Mouse (Mus musculus): Measurements from ENCODE around the gene Atpaf1.

Gene Atpaf1

DNA sequence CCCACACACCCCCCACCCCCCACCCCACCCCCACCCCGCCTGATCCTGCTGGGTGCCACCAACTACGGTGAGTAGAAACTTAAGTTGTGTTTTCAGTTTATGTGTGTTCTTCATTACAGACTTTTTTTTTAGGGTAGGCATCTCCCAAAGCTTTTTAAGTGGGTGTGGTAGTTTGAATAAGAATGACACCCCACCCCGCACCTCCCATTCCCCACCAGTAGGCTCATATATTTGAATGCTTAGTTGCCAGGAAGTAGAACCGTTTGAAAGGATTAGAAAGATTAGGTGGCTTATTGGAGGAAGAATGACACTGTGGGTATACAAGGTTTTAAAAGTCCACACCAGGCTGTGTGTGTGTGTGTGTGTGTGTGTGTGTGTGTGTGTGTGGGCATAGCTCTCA lies 27.7 kb downstream of the Atpaf1 start:
- no peak for DNase-seq (ENCODE audit: low spot score)

DNA sequence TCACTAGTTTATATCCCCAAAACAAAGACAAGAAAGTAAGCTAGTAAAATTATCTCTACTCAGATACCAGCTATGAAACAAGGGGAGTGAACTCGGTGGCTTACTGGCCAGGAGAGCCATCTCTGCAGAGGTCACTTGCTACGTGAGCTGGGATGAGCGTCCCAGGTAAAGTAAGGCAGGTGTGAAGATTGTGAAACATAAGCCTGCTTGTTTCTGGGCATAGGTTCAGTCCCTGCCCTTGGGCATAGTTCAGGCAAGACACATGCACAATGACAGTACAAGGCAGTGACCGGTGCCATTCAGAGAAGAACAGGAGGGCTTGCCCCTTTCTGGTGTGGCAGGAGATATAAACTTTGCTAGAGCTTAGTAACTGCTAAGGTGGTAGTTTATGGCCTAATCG lies 31.0 kb downstream of the Atpaf1 start:
- no peak for DNase-seq (ENCODE audit: low spot score)

DNA sequence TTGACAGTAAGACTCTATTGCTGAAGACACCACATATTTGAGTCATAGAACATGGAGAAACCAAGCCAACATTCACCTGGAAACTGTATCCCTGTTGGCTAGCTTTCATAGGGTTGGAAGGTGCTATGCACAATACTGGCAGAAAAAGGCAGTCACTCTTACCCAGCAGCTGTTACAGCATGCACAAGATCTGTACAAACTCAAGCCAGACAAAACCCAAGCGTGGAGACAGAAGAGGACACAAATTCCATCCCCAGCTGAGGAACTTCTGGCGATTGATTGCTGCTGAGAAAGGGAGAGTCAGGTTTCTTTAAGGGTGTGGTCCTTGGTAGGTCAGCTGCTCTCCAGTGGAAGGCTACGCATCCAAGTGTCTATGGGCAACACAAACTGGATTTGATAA lies 35.6 kb downstream of the Atpaf1 start:
- DNase-seq (ENCODE audit: low spot score), result no peak

DNA sequence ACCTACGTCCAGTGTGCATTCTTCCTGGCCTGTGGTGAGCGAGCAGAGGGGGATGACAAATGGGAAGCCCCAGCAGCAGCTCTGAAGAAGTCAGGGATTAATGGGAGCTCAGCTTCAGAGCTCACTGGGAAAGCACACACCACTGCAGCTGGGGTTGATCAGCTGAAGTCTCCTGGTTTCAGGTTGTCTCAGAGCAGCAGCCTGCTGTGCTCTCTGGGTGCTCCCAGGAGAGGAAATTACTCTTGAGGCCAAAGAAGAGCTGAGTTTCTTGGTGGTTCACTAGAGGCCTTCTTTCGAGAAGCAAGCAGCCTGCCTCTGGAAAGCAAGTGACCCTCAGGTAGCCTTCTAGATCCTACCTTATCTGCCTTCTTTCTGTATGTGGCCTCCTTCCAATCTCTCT lies 36.3 kb downstream of the Atpaf1 start:
- no peak for DNase-seq (ENCODE audit: low spot score)

DNA sequence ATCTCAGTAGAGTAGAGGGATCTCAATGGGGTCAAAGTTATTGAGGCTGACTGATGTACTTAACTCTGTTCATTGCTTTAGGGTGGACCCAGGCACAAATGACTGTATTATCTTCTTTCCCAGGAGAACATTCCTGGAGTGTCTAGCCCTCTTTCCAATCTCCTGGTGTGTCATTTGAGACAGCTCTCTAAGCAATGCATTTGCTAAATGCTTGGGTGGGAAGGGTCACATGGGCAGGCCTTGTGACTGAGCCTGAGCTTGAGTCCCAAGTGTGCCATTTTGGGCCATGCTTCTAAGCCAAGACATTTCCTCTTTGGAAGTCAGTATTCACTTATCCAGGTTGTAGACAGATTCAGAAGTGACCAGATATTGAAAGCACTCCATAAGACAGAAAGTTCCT lies 36.8 kb downstream of the Atpaf1 start:
- DNase-seq (ENCODE audit: low spot score), result no peak

DNA sequence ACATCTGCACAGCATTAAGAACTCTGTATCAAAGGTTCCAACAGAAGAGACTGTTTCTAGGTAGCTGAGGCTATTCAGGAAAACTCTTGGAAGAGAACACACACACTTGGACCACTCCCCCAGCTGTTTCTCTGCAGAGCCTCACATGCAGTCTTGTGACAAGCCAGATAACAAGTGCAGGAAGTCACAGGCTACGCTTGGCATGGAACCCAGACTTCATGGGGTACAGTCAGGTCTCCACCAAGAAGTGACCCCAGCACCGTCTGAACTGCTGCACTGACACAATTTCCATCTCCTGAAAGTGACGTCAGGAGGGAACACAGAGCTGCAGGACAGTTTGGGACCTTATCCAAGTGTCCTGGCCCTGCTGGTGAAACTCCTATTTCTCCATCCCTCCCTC lies 37.3 kb downstream of the Atpaf1 start:
- DNase-seq (ENCODE audit: low spot score), result no peak

DNA sequence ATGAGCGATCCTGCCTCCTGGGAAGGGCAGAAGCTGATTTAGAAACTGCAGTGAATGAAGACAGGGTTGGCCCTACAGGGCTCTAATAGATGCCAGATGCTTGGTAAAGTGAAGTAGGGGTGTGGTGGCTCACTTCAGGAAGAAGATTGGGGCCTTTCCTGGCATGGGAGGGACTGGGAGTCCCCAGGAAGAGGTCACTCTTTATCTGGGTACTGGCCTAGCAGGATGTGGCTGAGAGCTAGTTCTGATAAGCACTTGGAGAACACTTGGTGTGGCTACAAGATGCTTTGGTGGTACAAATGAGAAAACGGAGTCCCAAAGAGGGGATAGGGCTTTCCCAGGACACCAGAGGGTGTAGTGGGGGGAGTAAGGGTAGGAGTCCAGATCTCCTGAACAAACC lies 39.6 kb downstream of the Atpaf1 start:
- DNase-seq (ENCODE audit: low spot score), result peak; percentile 68

DNA sequence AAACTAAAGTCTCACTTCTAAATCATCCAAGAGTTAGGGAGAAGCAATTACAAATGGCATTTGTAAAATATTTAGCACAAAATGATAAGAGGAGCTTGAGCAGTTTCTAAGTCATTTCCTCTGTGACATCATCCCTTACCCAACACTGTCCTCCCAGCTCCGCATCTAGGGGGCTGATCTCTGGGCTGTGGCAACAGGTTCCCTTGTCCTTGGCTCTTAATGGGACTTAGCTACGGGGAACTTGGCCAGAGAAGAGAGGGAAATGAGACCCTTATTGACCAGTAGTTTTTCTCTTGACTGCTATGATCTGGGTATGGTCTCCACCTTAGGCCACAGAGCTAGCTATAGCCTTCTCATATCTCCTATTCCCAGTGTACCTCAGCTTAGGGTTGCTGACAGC lies 40.7 kb downstream of the Atpaf1 start:
- DNase-seq (ENCODE audit: low spot score), result no peak

DNA sequence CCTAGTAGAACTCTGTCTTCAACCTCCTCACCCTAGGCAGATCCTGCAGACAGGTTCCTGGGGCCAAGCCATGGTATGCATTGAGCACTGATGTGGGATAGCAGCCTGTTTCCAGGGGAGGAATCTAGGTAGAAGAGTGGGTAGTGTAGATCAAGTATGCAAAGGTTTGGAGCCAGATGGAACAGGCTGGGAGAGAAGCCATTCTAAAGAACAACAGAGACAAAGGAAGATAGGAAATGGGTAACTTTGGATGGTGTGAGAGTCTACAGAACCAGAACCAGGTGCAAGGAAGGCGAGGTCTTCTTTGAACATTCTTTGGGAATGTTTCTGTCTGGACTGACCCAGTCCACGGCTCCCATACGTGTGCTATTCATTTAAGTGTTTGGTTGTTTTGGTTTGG lies 42.5 kb downstream of the Atpaf1 start:
- no peak for DNase-seq (ENCODE audit: low spot score)

DNA sequence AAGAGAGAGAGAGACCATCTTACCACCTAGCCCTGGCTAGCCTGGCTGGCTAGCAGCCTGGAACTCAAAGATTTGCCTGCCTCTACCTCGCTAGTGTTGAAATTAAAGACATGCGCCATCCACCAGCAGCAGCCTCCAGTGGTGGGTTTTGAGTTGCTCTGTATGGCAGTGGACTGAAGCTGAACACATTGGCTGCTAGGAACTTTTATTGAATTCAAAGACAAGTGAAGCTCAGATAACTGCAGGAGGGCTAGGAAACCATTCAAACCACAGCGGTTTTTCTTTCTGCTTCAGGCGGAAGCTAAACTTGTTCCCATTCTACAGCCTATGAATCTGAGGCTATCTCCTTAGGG lies 42.9 kb downstream of the Atpaf1 start:
- no peak for DNase-seq (ENCODE audit: low spot score)

DNA sequence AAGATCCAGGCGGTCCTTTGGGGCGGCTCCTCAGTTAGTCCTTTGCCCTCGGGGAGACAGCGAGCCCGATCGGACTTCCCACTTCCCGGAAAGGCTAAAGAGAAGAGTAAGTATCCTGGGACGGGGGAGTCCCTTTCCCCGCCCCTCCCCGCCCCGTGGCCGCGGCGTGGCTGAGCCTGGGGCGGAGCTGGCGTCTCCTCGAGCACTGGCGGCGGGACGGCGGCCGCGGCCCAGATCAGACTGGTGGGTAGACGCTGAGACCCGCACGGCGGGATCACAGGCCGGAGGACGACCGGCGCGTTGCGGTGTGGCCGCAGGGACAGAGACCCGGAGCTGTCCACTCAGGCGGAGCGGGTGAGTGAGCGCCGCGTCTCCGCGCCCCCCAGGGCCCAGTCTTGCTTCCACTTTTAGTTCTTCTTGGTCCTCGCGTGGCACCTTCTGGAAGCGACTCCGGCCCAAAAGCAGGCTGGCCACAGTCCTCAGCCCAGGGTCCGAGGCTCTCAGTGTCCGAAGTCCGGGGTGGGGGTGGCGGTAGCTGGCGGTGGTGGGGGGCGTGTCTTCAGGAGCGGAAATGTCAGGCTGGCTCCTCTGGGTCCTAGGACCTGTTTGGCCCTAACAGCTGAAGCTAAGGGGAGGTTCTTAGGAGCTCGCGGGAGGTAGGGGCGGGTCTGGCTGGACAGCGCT lies 43.4 kb downstream of the Atpaf1 start, which contains the start of gene Mob3c:
Gene Mob3c (plus strand): TSS at position 205 of the 684 bp plus-strand sequence.
- peak; percentile 71 for DNase-seq (ENCODE audit: low spot score)

DNA sequence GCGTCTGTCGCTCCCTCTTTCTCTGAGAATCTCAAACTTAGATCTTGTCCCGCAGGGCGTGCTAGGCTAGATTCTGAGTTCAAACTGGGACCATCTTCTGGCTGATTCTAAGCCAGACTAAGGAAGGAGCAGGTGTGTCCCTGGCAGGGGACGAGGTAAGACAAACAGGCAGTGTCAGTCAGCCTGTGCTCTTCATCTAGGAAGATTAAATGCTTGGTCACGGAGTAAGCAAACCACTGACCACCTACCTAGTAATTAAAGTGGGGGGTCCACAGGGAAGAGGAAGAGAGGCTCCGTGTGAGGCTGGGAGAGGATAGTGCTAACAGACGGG lies 43.9 kb downstream of the Atpaf1 start:
- no peak for DNase-seq (ENCODE audit: low spot score)

DNA sequence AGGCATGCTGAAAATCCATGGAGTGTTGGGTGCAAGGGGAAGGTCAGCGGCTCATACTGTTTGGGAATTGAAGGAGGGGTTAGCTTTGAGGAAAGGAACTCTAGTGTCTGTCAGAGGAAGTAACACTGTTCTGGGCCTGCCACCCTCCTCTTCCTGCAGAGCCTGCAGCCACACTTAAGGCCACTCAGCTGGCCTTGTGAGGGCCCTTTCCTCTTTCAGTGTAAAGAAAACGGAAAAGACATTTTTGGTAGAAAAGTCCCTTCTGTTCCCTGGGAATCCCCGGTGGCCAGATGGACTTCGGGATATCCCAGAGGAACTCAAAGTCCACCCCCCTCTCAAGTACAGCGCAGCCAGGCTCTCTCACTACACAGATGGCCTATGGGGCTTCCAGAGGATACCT lies 45.9 kb downstream of the Atpaf1 start:
- no peak for DNase-seq (ENCODE audit: low spot score)

DNA sequence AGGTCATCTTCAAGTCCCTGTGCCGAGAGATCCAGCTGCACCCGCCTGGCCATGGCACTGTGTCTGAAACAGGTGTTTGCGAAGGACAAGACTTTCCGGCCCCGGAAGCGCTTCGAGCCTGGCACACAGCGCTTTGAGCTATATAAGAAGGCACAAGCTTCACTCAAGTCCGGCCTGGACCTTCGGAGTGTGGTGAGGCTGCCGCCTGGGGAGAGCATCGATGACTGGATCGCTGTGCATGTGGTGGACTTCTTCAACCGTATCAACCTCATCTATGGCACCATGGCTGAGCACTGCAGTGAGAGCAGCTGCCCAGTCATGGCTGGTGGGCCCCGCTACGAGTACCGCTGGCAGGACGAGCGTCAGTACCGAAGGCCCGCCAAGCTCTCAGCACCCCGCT lies 46.6 kb downstream of the Atpaf1 start:
- no peak for DNase-seq (ENCODE audit: low spot score)

DNA sequence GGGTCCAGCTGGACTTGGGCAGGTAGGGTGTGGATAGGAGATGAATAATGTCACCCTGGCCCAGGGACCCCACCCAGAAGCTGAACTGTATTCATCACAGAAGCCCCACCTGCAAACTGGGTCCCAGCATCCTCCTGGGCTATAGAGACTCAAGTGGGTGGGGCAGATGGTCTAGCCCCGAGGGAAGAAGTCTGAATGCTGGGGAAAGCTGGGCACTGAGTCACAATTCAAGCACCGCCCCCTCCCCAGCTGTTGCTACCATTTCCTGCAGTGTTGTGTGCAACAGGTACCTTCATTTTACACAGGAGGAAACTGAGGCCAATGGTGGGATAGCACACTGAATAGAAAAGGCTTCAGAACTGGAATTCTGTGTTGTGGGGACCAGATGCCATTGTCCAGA lies 47.4 kb downstream of the Atpaf1 start:
- DNase-seq (ENCODE audit: low spot score), result no peak

DNA sequence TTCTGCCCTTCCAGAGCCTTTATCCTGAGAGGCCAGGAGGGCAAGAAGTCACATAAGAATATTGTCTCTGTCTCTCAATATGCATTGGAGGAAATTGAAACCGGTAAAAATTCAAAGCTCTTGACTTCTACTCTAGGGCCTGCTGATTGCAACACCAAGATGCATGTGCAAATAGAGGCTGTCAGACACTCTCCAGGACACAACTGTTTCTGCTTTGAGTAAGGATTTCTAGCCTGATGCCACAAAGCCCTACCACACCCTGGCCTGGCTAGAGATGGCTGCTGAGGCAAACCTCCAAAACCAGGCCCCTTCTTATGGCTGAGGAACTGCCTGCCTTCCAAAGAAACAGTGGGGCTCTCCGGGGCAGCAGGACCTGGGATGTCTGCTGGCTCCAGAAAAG lies 51.0 kb downstream of the Atpaf1 start:
- DNase-seq (ENCODE audit: low spot score), result no peak

DNA sequence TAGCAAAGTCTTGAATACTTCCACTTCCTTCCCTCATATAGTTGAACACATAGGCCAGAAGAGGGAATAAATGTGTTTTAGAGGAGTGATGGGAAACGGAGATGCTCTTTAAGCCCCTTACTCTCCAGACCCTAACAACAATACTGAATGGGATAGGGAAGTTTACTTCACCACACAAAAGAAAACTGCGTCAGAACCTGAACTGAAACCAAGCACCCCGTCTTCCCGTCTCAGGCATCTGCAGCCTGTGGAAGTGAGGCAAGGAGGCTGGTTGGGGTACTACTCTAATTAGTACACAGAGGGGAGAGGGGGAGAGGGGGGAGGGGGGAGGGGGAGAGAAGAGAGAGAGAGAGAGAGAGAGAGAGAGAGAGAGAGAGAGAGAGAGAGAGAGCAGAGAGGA lies 53.6 kb downstream of the Atpaf1 start:
- no peak for DNase-seq (ENCODE audit: low spot score)

DNA sequence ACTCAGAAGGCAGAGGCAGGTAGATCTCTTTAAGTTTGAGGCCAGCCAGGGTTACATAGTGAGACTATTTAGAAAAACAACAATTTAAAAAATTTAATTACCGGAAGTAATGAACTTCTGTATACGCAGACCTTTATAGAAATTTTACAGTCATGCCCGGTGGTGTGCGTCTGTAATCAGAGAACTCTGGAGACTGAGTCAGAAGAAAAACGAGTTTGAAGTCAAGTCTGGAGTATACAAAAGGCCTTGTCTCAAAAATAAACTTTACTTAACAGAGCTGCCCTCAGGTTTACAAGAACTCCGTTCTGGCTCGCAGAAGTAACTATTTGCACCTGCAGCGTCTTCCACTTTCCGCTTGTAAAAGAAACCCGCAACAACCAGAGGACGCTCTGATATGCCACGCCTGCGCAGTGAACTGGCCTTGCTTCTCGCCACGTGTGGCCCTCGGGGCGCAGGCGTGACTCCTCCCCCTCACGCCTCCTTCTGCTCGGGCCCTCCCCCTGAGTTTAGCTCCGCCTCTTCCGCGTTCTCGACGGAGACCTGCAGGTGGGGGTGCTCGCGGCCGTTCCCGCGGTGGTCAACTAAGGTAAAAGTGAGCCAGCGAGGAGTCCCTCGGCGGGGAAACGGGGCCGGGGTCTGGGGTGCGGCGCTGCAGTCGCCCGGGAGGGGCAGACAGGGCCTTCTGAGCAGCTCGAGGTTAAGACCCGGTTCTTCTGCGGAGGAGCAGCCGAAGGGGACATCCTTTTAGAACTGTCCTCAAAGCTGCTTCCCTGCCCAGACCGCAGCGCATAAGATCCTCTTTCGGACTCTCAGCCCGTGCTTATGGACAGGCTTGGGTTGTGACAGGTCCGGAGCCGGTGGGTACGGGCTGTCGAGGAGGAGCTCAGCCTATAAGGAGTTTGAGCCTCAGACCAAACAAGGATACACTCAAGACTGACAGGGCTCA lies 54.4 kb downstream of the Atpaf1 start, which contains the start of gene Mknk1:
Gene Mknk1 (plus strand): TSS at position 503 of the 946 bp plus-strand sequence.
- peak; percentile 93 for DNase-seq (ENCODE audit: low spot score)

DNA sequence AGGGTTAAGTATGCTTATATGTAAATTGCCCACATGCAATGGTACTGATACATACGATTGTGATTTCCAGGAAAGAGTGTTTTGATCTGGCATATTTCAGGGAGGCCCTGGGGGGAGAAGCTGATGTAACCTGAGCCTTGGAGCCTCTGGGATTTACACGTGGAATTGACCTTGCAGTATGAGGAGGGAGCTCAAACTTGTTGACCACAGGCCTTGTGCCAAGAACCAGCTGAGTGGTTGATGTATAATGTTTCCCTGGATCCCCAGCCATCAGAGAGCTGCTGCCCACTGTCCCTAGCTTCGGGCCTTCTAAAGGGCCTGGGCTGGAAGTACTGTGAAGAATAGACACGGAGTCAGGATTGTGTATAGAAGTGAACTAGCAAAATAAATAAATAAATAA lies 55.3 kb downstream of the Atpaf1 start:
- DNase-seq (ENCODE audit: low spot score), result peak; percentile 39

DNA sequence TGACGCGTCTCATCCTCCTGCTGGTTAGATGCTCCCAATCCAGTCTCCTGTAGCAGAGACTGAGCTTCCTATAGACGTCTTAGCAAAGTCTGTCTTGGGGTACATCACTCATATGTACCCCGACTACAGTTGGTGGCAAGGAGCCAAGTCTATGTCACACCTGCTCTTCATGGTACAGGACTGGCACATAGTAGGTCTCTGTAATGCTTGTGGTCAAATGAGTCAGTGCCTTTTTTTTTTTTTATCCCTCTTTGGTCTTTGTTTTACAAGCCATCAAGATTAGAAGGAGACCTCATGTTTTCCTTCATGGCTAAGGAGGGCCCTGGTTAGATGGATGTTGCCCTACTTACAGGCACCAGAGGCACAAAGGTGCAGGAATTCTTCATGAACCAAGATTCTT lies 56.2 kb downstream of the Atpaf1 start:
- DNase-seq (ENCODE audit: low spot score), result no peak

DNA sequence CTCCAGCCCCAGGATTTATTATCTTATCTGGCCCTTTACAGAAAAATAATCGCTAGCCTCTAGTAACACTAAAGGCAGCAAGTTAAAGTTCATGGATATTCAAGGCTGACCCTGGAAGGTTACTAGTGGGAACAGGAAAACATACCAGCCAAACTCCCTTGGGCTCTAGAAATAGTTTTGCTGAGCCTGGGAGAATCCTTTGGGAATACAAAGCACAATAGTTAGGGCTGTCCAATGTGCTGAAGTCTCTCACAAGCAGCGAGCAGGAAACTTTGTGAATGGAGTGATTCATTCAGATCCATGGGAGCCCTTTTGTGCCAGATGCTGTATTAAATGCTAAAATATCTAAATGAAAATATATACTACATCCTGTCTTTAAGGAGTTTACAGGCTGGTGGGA lies 62.0 kb downstream of the Atpaf1 start:
- DNase-seq (ENCODE audit: low spot score), result no peak

DNA sequence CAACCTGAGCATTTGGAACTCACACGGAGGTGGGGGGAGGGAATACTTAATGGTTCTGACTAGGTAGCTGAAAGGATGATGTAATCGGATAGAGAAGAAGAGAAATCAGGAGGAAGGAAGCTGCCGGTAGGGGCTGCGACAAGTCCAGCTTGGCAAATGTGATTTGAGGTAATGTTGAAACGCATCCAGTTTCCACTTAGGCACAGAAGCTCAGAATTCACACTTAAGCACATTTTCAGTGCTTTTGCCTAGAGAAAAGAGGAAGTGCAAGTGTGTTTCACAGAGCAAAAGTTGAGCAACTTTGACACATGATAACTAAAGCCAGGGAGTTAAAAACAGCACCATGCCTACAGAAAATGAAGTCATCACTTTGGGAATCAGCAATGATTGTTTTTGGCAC lies 62.8 kb downstream of the Atpaf1 start:
- DNase-seq (ENCODE audit: low spot score), result no peak

DNA sequence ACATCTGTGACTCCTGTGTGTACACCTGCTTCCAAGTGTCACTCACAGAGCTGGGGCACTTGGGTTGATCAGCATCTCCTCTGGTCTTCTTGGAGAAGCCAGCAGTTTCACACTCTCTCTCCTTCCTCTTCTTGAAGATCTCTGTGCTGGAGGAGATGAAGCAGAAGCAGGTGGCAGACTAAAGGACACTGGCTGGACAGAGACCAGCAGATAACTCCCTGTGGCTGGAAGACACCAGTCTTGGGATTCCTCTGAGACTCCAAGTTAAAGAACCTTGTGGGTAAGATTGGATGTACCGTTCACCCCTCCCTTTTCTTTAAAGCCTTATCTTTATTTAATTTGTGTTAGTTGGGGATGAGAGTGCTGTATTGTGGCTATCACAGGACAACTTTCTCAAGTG lies 63.5 kb downstream of the Atpaf1 start:
- peak; percentile 41 for DNase-seq (ENCODE audit: low spot score)

Data from c-Kit-positive CD71-positive TER-119-positive erythroid progenitor cells, embryonic 14.5 days (primary cell).